Mouse (Mus musculus) c-Kit-positive CD71-negative TER-119-negative erythroid progenitor cells, embryonic 14.5 days (primary cell): ENCODE data around the gene Mast3.
A peak's percentile ranks its signal among the peaks of the same experiment; 100 is the strongest.

ENCODE experiments used
- DNase-seq: peaks from one replicate; pipeline ENCODE4 v3.0.0-alpha.2; 2013; ENCODE audit warnings: low read depth

Gene Mast3

GRCm38 (mm10) chr8:70776496-70777444, 28.1 kb downstream of the Mast3 start, which contains the start of gene Pik3r2:
Gene Pik3r2 (minus strand): TSS chr8:70776713.
- DNase-seq = peak; percentile 94

GRCm38 (mm10) chr8:70775851-70776495, 28.9 kb downstream of the Mast3 start:
- no peak for DNase-seq

- no peak for DNase-seq
Measured at GRCm38 (mm10) chr8:70775227-70775626, 29.6 kb downstream of the Mast3 start.

- DNase-seq = no peak
Measured at GRCm38 (mm10) chr8:70774740-70775139, 30.1 kb downstream of the Mast3 start.

GRCm38 (mm10) chr8:70773833-70774232, 31.0 kb downstream of the Mast3 start:
- DNase-seq = no peak

- no peak for DNase-seq
Measured at GRCm38 (mm10) chr8:70773410-70773809, 31.4 kb downstream of the Mast3 start.

- DNase-seq = no peak
Measured at GRCm38 (mm10) chr8:70772890-70773289, 32.0 kb downstream of the Mast3 start.

GRCm38 (mm10) chr8:70772075-70772474, 32.8 kb downstream of the Mast3 start:
- no peak for DNase-seq

GRCm38 (mm10) chr8:70771217-70771616, 33.6 kb downstream of the Mast3 start:
- DNase-seq = no peak

- no peak for DNase-seq
Measured at GRCm38 (mm10) chr8:70770748-70771147, 34.1 kb downstream of the Mast3 start.

- DNase-seq = no peak
Measured at GRCm38 (mm10) chr8:70769858-70770257, 35.0 kb downstream of the Mast3 start.

GRCm38 (mm10) chr8:70769359-70769758, 35.5 kb downstream of the Mast3 start:
- DNase-seq = peak; percentile 97

GRCm38 (mm10) chr8:70768956-70769355, 35.9 kb downstream of the Mast3 start:
- DNase-seq = no peak

GRCm38 (mm10) chr8:70768231-70768776, 36.5 kb downstream of the Mast3 start:
- DNase-seq = no peak

- no peak for DNase-seq
Measured at GRCm38 (mm10) chr8:70767503-70767902, 37.4 kb downstream of the Mast3 start.

GRCm38 (mm10) chr8:70766571-70767440, 38.0 kb downstream of the Mast3 start:
- no peak for DNase-seq

GRCm38 (mm10) chr8:70765838-70766570, 38.9 kb downstream of the Mast3 start:
- no peak for DNase-seq

GRCm38 (mm10) chr8:70765329-70765728, 39.5 kb downstream of the Mast3 start:
- DNase-seq = no peak

- DNase-seq = no peak
Measured at GRCm38 (mm10) chr8:70764676-70765075, 40.2 kb downstream of the Mast3 start.

- no peak for DNase-seq
Measured at GRCm38 (mm10) chr8:70764026-70764425, 40.8 kb downstream of the Mast3 start.

- no peak for DNase-seq
Measured at GRCm38 (mm10) chr8:70763354-70763753, 41.5 kb downstream of the Mast3 start.
